In genomic region chr13:15741771-15742170, GRCm38 (mm10) we compare ENCODE assay signal across 8 mouse cellular contexts.
DNase-seq lines count a peak whose midpoint lies in the region; ATAC-seq and TF ChIP-seq lines count a peak whose summit lies in the region.

No protein-coding gene starts in this region.

- TF ChIP-seq CTCF in C2C12 (IDR thresholded peaks at IDR 0.05; ENCODE audit: control insufficient read depth, insufficient read depth, insufficient read length), result no peak

- no peaks in the 10 kb centered on the region for H3K36me3 ChIP-seq in C2C12 (ENCODE audit: control insufficient read depth, insufficient read depth)

- H3K27me3 ChIP-seq in C2C12 (ENCODE audit: control insufficient read depth, insufficient read depth, insufficient read length), result no peaks in the 10 kb centered on the region

- H3K79me2 ChIP-seq in C2C12 (ENCODE audit: control insufficient read depth, insufficient read depth), result no peaks in the 10 kb centered on the region

- no peak for ATAC-seq in CD4-positive, CD25-positive, alpha-beta regulatory T cell, adult 4 months

- H3ac ChIP-seq in C2C12 (ENCODE audit: control insufficient read depth, insufficient read length, low read depth), result no peak overlapping the region

- H3K79me3 ChIP-seq in C2C12 (ENCODE audit: low read depth), result no peaks in the 10 kb centered on the region

- intact Hi-C loops in left cerebral cortex, postnatal 14 days (cut with DNase I), result no loop called here

- DNase-seq in adrenal gland, postnatal 25 days, result peak; percentile 65
- DNase-seq in gastrocnemius, adult 8-10 months (ENCODE audit: low spot score in 2 of 2), result peak; percentile 85 to 87
- peak; percentile 54 for DNase-seq in kidney, adult 11 months
- peak; percentile 69 to 74 for DNase-seq in left cerebral cortex, postnatal 14 days (ENCODE audit: low spot score in 2 of 2)
- peak; percentile 55 for DNase-seq in ovary, postnatal 10 days (ENCODE audit: low spot score)
- no peak for DNase-seq in retina, embryonic 14.5 days (ENCODE audit: low spot score)

- H3K4me3 ChIP-seq in C2C12 (ENCODE audit: insufficient read depth, poor library complexity, severe bottlenecking), result no peak overlapping the region

TF ChIP-seq in C2C12, 6 proteins besides CTCF, POLR2A, EP300 and RAD21:
- TF ChIP-seq MYOG (IDR thresholded peaks at IDR 0.05; ENCODE audit: control insufficient read depth, extremely low read depth, insufficient read length), result no peak
- TF ChIP-seq MYOD1 (IDR thresholded peaks at IDR 0.05; ENCODE audit: control insufficient read depth, insufficient read length, low read depth), result peak; percentile 25
